Comparison of ENCODE assay signal across 8 mouse cellular contexts in the genomic region with DNA sequence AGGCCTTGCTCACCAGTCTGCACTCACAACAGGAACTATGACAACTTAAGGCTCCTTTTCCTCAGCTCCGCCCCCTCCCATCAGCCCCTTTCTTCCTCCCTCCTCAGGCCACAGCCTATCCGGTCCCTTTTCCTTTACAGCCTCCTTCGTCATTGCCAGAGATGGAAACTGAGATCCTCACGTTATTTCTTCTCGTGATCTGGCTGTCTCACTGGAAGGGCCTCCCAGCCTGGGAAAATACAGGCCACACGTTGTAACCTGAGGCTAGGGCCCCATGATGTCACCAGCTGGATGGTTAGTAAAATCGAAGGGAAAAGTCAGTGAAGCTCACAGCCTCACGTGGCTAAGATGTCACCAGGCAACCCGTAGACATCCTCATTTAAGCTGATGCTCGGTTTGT. TPM values are rescaled to one million over a fixed set of nuclear protein-coding genes. Genes with fewer than 3 reads are reported as not detected.
DNase-seq lines count a peak whose midpoint lies in the region; ATAC-seq and TF ChIP-seq lines count a peak whose summit lies in the region.

No protein-coding gene starts in this region.

- H3K27ac ChIP-seq in midbrain, embryonic 12.5 days (replicated peaks), result no peak overlapping the region
- no peak overlapping the region for H3K27ac ChIP-seq in midbrain, embryonic 10.5 days (replicated peaks)
- H3K27ac ChIP-seq in bone marrow macrophage, adult 2 months (ENCODE audit: insufficient read depth, low read depth, low read length), result peak overlapping the region; percentile 66
- no peak overlapping the region for H3K27ac ChIP-seq in hindbrain, embryonic 14.5 days
- H3K27ac ChIP-seq in midbrain, postnatal 0 days (ENCODE audit: low read depth, low read length), result no peak overlapping the region

- TF ChIP-seq CTCF in bone marrow macrophage, adult 2 months (IDR thresholded peaks at IDR 0.05; ENCODE audit: low read depth, low read length), result no peak
- no peak for TF ChIP-seq CTCF in midbrain, postnatal 0 days (IDR thresholded peaks at IDR 0.05)

- DNase-seq in midbrain, embryonic 10.5 days (ENCODE audit: low spot score), result no peak
- DNase-seq in hindbrain, embryonic 14.5 days (ENCODE audit: low spot score), result no peak
- no peak for DNase-seq in midbrain, postnatal 0 days (ENCODE audit: low spot score)
- no peak for DNase-seq in right cerebral cortex, postnatal 10 days (ENCODE audit: low spot score in 2 of 2)
- no peak for DNase-seq in kidney, adult 9 months

- TF ChIP-seq POLR2A in bone marrow macrophage, adult 2 months (IDR thresholded peaks at IDR 0.05; ENCODE audit: borderline replicate concordance, low read depth, low read length), result no peak

- H3K4me2 ChIP-seq in midbrain, embryonic 12.5 days (replicated peaks), result peak overlapping the region; percentile 13; the same call in 1 of the 2 replicates
- H3K4me2 ChIP-seq in hindbrain, embryonic 14.5 days (replicated peaks), result peak overlapping the region; percentile 75
- peak overlapping the region; percentile 20; the same call in 1 of the 2 replicates for H3K4me2 ChIP-seq in midbrain, postnatal 0 days (ENCODE audit: low read depth, low read length, poor library complexity, severe bottlenecking)

- no peak for ATAC-seq in midbrain, embryonic 12.5 days (ENCODE audit: low FRiP score, low read depth)
- no peak for ATAC-seq in hindbrain, embryonic 14.5 days (ENCODE audit: low FRiP score)
- ATAC-seq in midbrain, postnatal 0 days (ENCODE audit: low FRiP score), result no peak
- no peak for ATAC-seq in megakaryocyte-erythroid progenitor cell, adult 5-6 weeks (replicated peaks; ENCODE audit: low FRiP score, low TSS enrichment, poor library complexity, severe bottlenecking)

- peaks cover 52% of the 10 kb centered on the region for H3K36me3 ChIP-seq in midbrain, embryonic 12.5 days
- H3K36me3 ChIP-seq in midbrain, embryonic 10.5 days, result peaks cover 68% of the 10 kb centered on the region
- peaks cover 11% of the 10 kb centered on the region for H3K36me3 ChIP-seq in hindbrain, embryonic 14.5 days (replicated peaks; ENCODE audit: control insufficient read depth, insufficient read depth)
- H3K36me3 ChIP-seq in midbrain, postnatal 0 days (ENCODE audit: insufficient read depth, low read length), result no peaks in the 10 kb centered on the region

- peaks cover 22% of the 10 kb centered on the region for H3K4me1 ChIP-seq in midbrain, embryonic 12.5 days
- peaks cover 28% of the 10 kb centered on the region for H3K4me1 ChIP-seq in midbrain, embryonic 10.5 days
- H3K4me1 ChIP-seq in bone marrow macrophage, adult 2 months (ENCODE audit: control insufficient read depth, insufficient read depth, low read length), result peaks cover 28% of the 10 kb centered on the region
- H3K4me1 ChIP-seq in hindbrain, embryonic 14.5 days (replicated peaks; ENCODE audit: control insufficient read depth, insufficient read depth, low read length), result peaks cover 31% of the 10 kb centered on the region
- peaks cover 16% of the 10 kb centered on the region for H3K4me1 ChIP-seq in midbrain, postnatal 0 days (ENCODE audit: insufficient read depth, low read length)

- WGBS in midbrain, embryonic 12.5 days, result 82% methylated on average over 10 of the region's 10 CpGs
- 84% methylated on average over 10 of the region's 10 CpGs for WGBS in midbrain, embryonic 10.5 days
- 66% methylated on average over 10 of the region's 10 CpGs for WGBS in hindbrain, embryonic 14.5 days
- 70% methylated on average over 10 of the region's 10 CpGs for WGBS in midbrain, postnatal 0 days

- H3K27me3 ChIP-seq in midbrain, embryonic 12.5 days, result no peaks in the 10 kb centered on the region
- no peaks in the 10 kb centered on the region for H3K27me3 ChIP-seq in midbrain, embryonic 10.5 days (ENCODE audit: low read depth, poor library complexity, severe bottlenecking)
- H3K27me3 ChIP-seq in hindbrain, embryonic 14.5 days (ENCODE audit: control insufficient read depth, insufficient read depth, low read length), result no peaks in the 10 kb centered on the region
- H3K27me3 ChIP-seq in midbrain, postnatal 0 days (ENCODE audit: insufficient read depth, low read length), result no peaks in the 10 kb centered on the region

- H3K9ac ChIP-seq in midbrain, embryonic 12.5 days (replicated peaks), result no peak overlapping the region
- no peak overlapping the region for H3K9ac ChIP-seq in hindbrain, embryonic 14.5 days
- no peak overlapping the region for H3K9ac ChIP-seq in midbrain, postnatal 0 days (replicated peaks; ENCODE audit: low read length, poor library complexity, severe bottlenecking)

- no peak overlapping the region for H3K4me3 ChIP-seq in midbrain, embryonic 12.5 days
- no peak overlapping the region for H3K4me3 ChIP-seq in midbrain, embryonic 10.5 days
- peak overlapping the region; percentile 59 for H3K4me3 ChIP-seq in bone marrow macrophage, adult 2 months (ENCODE audit: insufficient read depth, low read length)
- no peak overlapping the region for H3K4me3 ChIP-seq in hindbrain, embryonic 14.5 days (replicated peaks; ENCODE audit: low read length)
- no peak overlapping the region for H3K4me3 ChIP-seq in midbrain, postnatal 0 days (ENCODE audit: low read depth, low read length)

- peaks cover 21% of the 10 kb centered on the region for H3K9me3 ChIP-seq in midbrain, embryonic 12.5 days
- H3K9me3 ChIP-seq in midbrain, embryonic 10.5 days (replicated peaks), result peaks cover 40% of the 10 kb centered on the region
- no peaks in the 10 kb centered on the region; the same call in 1 of the 2 replicates for H3K9me3 ChIP-seq in hindbrain, embryonic 14.5 days (ENCODE audit: control insufficient read depth, low read length)
- H3K9me3 ChIP-seq in midbrain, postnatal 0 days (ENCODE audit: low read length), result no peaks in the 10 kb centered on the region

RNA-seq across cellular contexts. Expression of gene Slc38a1, which starts 4.5 kb away (rescaled TPM):
- 149 and 150 TPM in 2 replicates for polyA plus RNA-seq in midbrain, embryonic 12.5 days (2016; fragmentation: Nextera tagmentation; extraction: Ambion mirVana)
- 111 and 117 TPM in 2 replicates for polyA plus RNA-seq in midbrain, embryonic 10.5 days (2016; fragmentation: Nextera tagmentation; extraction: Ambion mirVana)
- polyA plus RNA-seq in bone marrow macrophage, adult 2 months (2012; ENCODE audit: insufficient read depth, insufficient read length, missing spikeins), result 26.2 and 31.5 TPM in 2 replicates
- 133 and 144 TPM in 2 replicates for polyA plus RNA-seq in hindbrain, embryonic 14.5 days (2014; fragmentation: Nextera tagmentation; extraction: Ambion mirVana)
- total RNA-seq in midbrain, postnatal 0 days (2014; rRNA removed), result 75.2 and 90.4 TPM in 2 replicates
- polyA plus RNA-seq in midbrain, postnatal 0 days (2015; fragmentation: Nextera tagmentation; extraction: Ambion mirVana), result 76.1 and 91.2 TPM in 2 replicates
- total RNA-seq in megakaryocyte-erythroid progenitor cell, adult 5-6 weeks (2014; fragmentation: Nextera tagmentation), result 63.5 and 84.0 TPM in 2 replicates
- total RNA-seq in megakaryocyte-erythroid progenitor cell, adult 5-6 weeks (2017), result 51.3 and 52.2 TPM in 2 replicates

Comparison
In these comparisons a context has a peak if more than half of its experiments do, and no peak if none do; other contexts are left out.
1. H3K4me2 ChIP-seq: peak in every context shown above with its lines; median percentile 75 in hindbrain, embryonic 14.5 days; 20 in midbrain, postnatal 0 days; 13 in midbrain, embryonic 12.5 days.